Mouse (Mus musculus) ES-E14 (cell line): ENCODE results near the gene Hes5.

Experiments
- CHD2 ChIP-seq: IDR thresholded peaks from 2 replicates; pipeline ENCODE4 v1.6.1; 2014; ENCODE audit warnings: mild to moderate bottlenecking, low read depth, low read length, inconsistent platforms
- HCFC1 ChIP-seq: IDR thresholded peaks from 2 replicates; pipeline ENCODE4 v1.6.1; 2012; ENCODE audit warnings: low read length, inconsistent platforms, borderline replicate concordance; ENCODE audit not compliant: insufficient read depth
- MAFK ChIP-seq: IDR thresholded peaks from 2 replicates; pipeline ENCODE4 v1.6.1; 2014; ENCODE audit warnings: mild to moderate bottlenecking, low read depth, low read length, inconsistent platforms; ENCODE audit not compliant: insufficient read depth
- ZC3H11A ChIP-seq: IDR thresholded peaks from 2 replicates; pipeline ENCODE4 v1.6.1; 2012; ENCODE audit warnings: low read depth, mild to moderate bottlenecking, inconsistent platforms, low read length, borderline replicate concordance
- ZNF384 ChIP-seq: IDR thresholded peaks from 2 replicates; pipeline ENCODE4 v1.6.1; 2012; ENCODE audit warnings: low read depth, low read length, inconsistent platforms

DNA sequence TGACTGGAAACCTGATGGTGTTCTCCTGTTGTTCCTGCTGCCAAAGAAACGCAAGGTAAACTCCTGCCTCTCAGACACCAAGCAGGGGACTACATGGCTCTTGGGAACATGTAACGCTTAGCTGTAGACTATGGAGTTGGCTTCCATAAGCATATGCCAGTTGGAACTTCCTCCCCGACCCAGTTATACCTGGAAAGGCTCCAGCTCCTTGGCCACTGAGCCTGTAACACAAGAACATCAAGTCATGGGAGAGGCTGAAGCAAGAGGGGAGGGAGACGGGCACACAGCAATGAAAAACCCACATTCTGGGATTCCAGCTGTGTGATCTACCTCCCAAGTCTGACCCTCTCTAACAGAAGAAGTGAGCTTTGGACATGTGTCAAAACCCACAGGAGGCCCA lies 38.4 kb upstream of the Hes5 start:
- no peak for TF ChIP-seq CHD2
- TF ChIP-seq ZNF384: no peak
- TF ChIP-seq MAFK: no peak
- TF ChIP-seq HCFC1: no peak
- TF ChIP-seq ZC3H11A: no peak
